Mouse (Mus musculus) intestine, embryonic 14.5 days (tissue): Measurements from ENCODE around the gene Eif3m. TPM values are rescaled to one million over a fixed set of nuclear protein-coding genes. Genes with fewer than 3 reads are reported as not detected.
"Not testable (repeated sequence)": the region's sequence is repeated elsewhere in the genome, so short reads cannot be mapped to it uniquely, and the experiment has no call there.

ENCODE experiments used
- ATAC-seq: fragments of 200-750 bp; cut with Nextera tagmentation; replicated peaks from 2 replicates; pipeline ENCODE4 v1.8.0; 2017; ENCODE audit warnings: low read depth, moderate number of reproducible peaks, moderate TSS enrichment, moderate library complexity; ENCODE audit not compliant: low FRiP score, low TSS enrichment
- DNase-seq: peaks from one replicate; pipeline ENCODE4 v3.0.0-alpha.2; 2018; ENCODE audit warnings: low spot score
- H3K27ac ChIP-seq: fragments of 300-500 bp; sonication (generic); 2 replicates; pipeline ENCODE4 v1.5.1; 2014; ENCODE audit warnings: low read depth, mild to moderate bottlenecking, control low read depth
- H3K27me3 ChIP-seq: fragments of 300-500 bp; sonication (generic); replicated peaks from 2 replicates; pipeline ENCODE4 v1.6.1; 2014; ENCODE audit warnings: low read length, control low read depth; ENCODE audit not compliant: control insufficient read depth, insufficient read depth
- H3K36me3 ChIP-seq: fragments of 300-500 bp; sonication (generic); 2 replicates; pipeline ENCODE4 v1.6.1; 2014; ENCODE audit warnings: low read length, control low read depth; ENCODE audit not compliant: control insufficient read depth, insufficient read depth
- H3K4me1 ChIP-seq: fragments of 300-500 bp; sonication (generic); replicated peaks from 2 replicates; pipeline ENCODE4 v1.6.1; 2014; ENCODE audit warnings: low read length, control low read depth, mixed read lengths; ENCODE audit not compliant: control insufficient read depth, insufficient read depth
- H3K4me2 ChIP-seq: fragments of 300-500 bp; sonication (generic); 2 replicates; pipeline ENCODE4 v1.6.1; 2014; ENCODE audit warnings: low read length
- H3K4me3 ChIP-seq: fragments of 300-500 bp; sonication (generic); 2 replicates; pipeline ENCODE4 v1.5.1; 2014; ENCODE audit warnings: low read depth, low read length, control low read depth, mixed read lengths
- H3K9ac ChIP-seq: fragments of 300-500 bp; sonication (generic); 2 replicates; pipeline ENCODE4 v1.6.1; 2014; ENCODE audit warnings: mild to moderate bottlenecking, low read length
- H3K9me3 ChIP-seq: fragments of 300-500 bp; sonication (generic); 2 replicates; pipeline ENCODE4 v1.6.1; 2016; ENCODE audit warnings: low read length, control low read depth; ENCODE audit not compliant: control insufficient read depth
- WGBS: fragments of 180-500 bp; shearing (Covaris S2); extraction: QIAGEN DNeasy Blood & Tissue Kit; methylation state at CpG from one replicate; pipeline ENCODE4 v1.1.7; 2014; 5-methylcytosine and 5-hydroxymethylcytosine counted together
- polyA plus RNA-seq: library from polyadenylated mRNA; unstranded; fragments of >200 nt; fragmentation: Nextera tagmentation; extraction: Ambion mirVana; gene quantifications from 2 replicates; pipeline ENCODE4 v1.2.1, GENCODE M21; 2014

The Eif3m gene
- polyA plus RNA-seq, 1 experiment from 2014 or later: 303 TPM

- Histone ChIP-seq H3K27ac (no peak overlapping the region), H3K4me2 (no peak overlapping the region), H3K4me3 (no peak overlapping the region), H3K9ac (no peak overlapping the region), H3K9me3 (no peaks in the 10 kb centered on the region), H3K4me1 (no peaks in the 10 kb centered on the region; the same call in 1 of the 2 replicates), H3K27me3 (no peaks in the 10 kb centered on the region), H3K36me3 (no peaks in the 10 kb centered on the region)
- DNase-seq (no peak), ATAC-seq (no peak)
- WGBS: 72% methylated on average over 7 of the region's 7 CpGs
Measured at GRCm38 (mm10) chr2:105037956-105038569, 21.2 kb upstream of the Eif3m start.

GRCm38 (mm10) chr2:105036401-105037070 lies 19.7 kb upstream of the Eif3m start:
- WGBS: 71% methylated on average over 11 of the region's 11 CpGs
- Histone ChIP-seq H3K4me1 (no peaks in the 10 kb centered on the region; the same call in 1 of the 2 replicates), H3K9ac (no peak overlapping the region), H3K4me3 (no peak overlapping the region), H3K27ac (no peak overlapping the region), H3K27me3 (no peaks in the 10 kb centered on the region), H3K36me3 (no peaks in the 10 kb centered on the region), H3K9me3 (no peaks in the 10 kb centered on the region), H3K4me2 (no peak overlapping the region)
- DNase-seq: no peak
- ATAC-seq: no peak

- WGBS: 49% methylated on average over 11 of the region's 11 CpGs
- no peak for ATAC-seq
- no peak overlapping the region for H3K4me2 ChIP-seq
- H3K27ac ChIP-seq: no peak overlapping the region
- no peaks in the 10 kb centered on the region; the same call in 1 of the 2 replicates for H3K4me1 ChIP-seq
- DNase-seq: no peak
- H3K9me3 ChIP-seq: no peaks in the 10 kb centered on the region
- no peak overlapping the region for H3K9ac ChIP-seq
- H3K36me3 ChIP-seq: no peaks in the 10 kb centered on the region
- no peaks in the 10 kb centered on the region for H3K27me3 ChIP-seq
- no peak overlapping the region for H3K4me3 ChIP-seq
Measured at GRCm38 (mm10) chr2:105035985-105036384, 19.1 kb upstream of the Eif3m start.

GRCm38 (mm10) chr2:105034084-105034483 lies 17.2 kb upstream of the Eif3m start:
- no peak overlapping the region for H3K4me3 ChIP-seq
- no peak for DNase-seq

GRCm38 (mm10) chr2:105030505-105030904 lies 13.6 kb upstream of the Eif3m start:
- no peak overlapping the region for H3K9ac ChIP-seq
- WGBS: 87% methylated on average over 5 of the region's 5 CpGs
- H3K27me3 ChIP-seq: no peaks in the 10 kb centered on the region
- H3K9me3 ChIP-seq: no peaks in the 10 kb centered on the region
- no peak overlapping the region for H3K27ac ChIP-seq
- no peak for ATAC-seq
- no peak overlapping the region for H3K4me2 ChIP-seq
- no peaks in the 10 kb centered on the region for H3K36me3 ChIP-seq
- no peak for DNase-seq
- no peak overlapping the region for H3K4me3 ChIP-seq
- no peaks in the 10 kb centered on the region for H3K4me1 ChIP-seq

More at GRCm38 (mm10) chr2:105034084-105034483, 17.2 kb upstream of the Eif3m start:
- Histone ChIP-seq H3K9ac (no peak overlapping the region), H3K4me1 (no peaks in the 10 kb centered on the region; the same call in 1 of the 2 replicates), H3K4me2 (no peak overlapping the region), H3K27me3 (no peaks in the 10 kb centered on the region), H3K36me3 (no peaks in the 10 kb centered on the region), H3K27ac (no peak overlapping the region), H3K9me3 (no peaks in the 10 kb centered on the region)
- WGBS: 87% methylated on average over 3 of the region's 3 CpGs
- ATAC-seq: no peak

- Histone ChIP-seq H3K9ac (no peak overlapping the region), H3K27ac (no peak overlapping the region), H3K36me3 (no peaks in the 10 kb centered on the region), H3K4me1 (no peaks in the 10 kb centered on the region), H3K4me2 (no peak overlapping the region), H3K9me3 (no peaks in the 10 kb centered on the region), H3K4me3 (no peak overlapping the region), H3K27me3 (no peaks in the 10 kb centered on the region)
- WGBS: 65% methylated on average over 5 of the region's 5 CpGs
- no peak for ATAC-seq
- DNase-seq: no peak
Measured at GRCm38 (mm10) chr2:105028806-105029205, 11.9 kb upstream of the Eif3m start.

GRCm38 (mm10) chr2:105026950-105027695 lies 10.2 kb upstream of the Eif3m start:
- ATAC-seq (no peak), DNase-seq (no peak)
- WGBS: 45% methylated on average over 22 of the region's 22 CpGs
- no peaks in the 10 kb centered on the region for H3K36me3 ChIP-seq
- no peaks in the 10 kb centered on the region for H3K27me3 ChIP-seq
- no peak overlapping the region for H3K9ac ChIP-seq
- H3K4me1 ChIP-seq: no peaks in the 10 kb centered on the region
- H3K9me3 ChIP-seq: no peaks in the 10 kb centered on the region
- no peak overlapping the region for H3K27ac ChIP-seq
- H3K4me3 ChIP-seq: no peak overlapping the region
- H3K4me2 ChIP-seq: no peak overlapping the region

GRCm38 (mm10) chr2:105025610-105026009 lies 8.7 kb upstream of the Eif3m start:
- not testable (repeated sequence) for H3K27me3 ChIP-seq, H3K9ac ChIP-seq, H3K4me3 ChIP-seq, H3K27ac ChIP-seq, H3K4me1 ChIP-seq, H3K4me2 ChIP-seq, H3K9me3 ChIP-seq, H3K36me3 ChIP-seq, DNase-seq, ATAC-seq
- 73% methylated on average over 12 of the region's 12 CpGs for WGBS
